Comparison of ENCODE assay signal across 10 mouse cellular contexts in the genomic region with DNA sequence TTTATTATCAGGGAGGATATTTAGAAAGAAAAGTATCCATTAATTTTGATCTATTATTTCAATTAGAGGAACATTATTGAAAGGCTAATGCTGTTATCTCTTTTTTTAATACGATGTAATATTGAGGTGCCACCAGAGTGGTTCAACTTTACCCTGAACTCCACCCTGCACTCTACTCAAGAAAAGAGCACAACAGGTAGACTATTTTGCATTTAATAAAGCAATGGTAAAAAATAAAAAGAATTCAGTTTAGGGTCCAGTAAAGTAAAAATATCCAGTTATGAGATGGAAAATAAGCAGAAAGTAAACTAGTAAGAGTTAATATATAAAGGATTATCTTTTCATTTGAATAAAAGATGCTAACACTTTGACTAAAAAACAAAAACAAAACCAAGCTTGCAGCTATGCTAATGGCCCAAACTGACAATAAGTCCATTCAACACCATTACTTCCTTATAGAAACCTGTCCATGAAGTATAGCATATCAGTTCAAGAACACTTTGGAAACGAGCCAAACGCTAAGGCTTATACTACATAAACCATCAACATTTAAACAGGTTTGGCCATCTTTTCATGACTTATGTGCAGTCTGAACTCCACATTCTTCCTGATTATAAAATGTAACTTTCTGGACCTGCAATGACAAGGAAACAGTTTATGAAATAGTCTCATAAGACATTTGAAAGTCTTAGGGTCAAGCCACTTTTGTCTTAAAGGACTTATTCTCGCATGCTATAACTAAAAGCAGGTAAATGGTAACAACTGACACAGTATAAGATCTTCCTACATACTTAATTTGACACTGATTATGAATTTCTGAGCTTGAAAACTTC. TPM values are rescaled to one million over a fixed set of nuclear protein-coding genes. Genes with fewer than 3 reads are reported as not detected.
DNase-seq lines count a peak whose midpoint lies in the region; ATAC-seq and TF ChIP-seq lines count a peak whose summit lies in the region.
"Had no signal": no experiment of that assay in that cellular context is flagged by ENCODE, and none has a peak within 500 bp of the region (broad histone marks: within the 10 kb centered on the region; RNA-seq: fewer than 3 reads in every experiment).

No protein-coding gene starts in this region.

- H3K9ac ChIP-seq in kidney, embryonic 15.5 days: no peak overlapping the region
- no peak overlapping the region for H3K9ac ChIP-seq in embryonic facial prominence, embryonic 15.5 days
- no peak overlapping the region; the same call in 1 of the 2 replicates for H3K9ac ChIP-seq in hindbrain, postnatal 0 days (replicated peaks; ENCODE audit: low read length)
- peak overlapping the region; percentile 72 for H3K9ac ChIP-seq in neural tube, embryonic 13.5 days

- 91% methylated on average over 4 of the region's 4 CpGs for WGBS in kidney, embryonic 15.5 days
- 79% methylated on average over 4 of the region's 4 CpGs for WGBS in embryonic facial prominence, embryonic 15.5 days
- 62% methylated on average over 4 of the region's 4 CpGs for WGBS in hindbrain, postnatal 0 days
- WGBS in neural tube, embryonic 13.5 days: 81% methylated on average over 4 of the region's 4 CpGs

- peak overlapping the region; percentile 44 for H3K4me2 ChIP-seq in kidney, embryonic 15.5 days
- peak overlapping the region; percentile 42; the same call in 1 of the 2 replicates for H3K4me2 ChIP-seq in embryonic facial prominence, embryonic 15.5 days (replicated peaks)
- peak overlapping the region; percentile 70 for H3K4me2 ChIP-seq in hindbrain, postnatal 0 days (ENCODE audit: low read depth, low read length)
- peak overlapping the region; percentile 88 for H3K4me2 ChIP-seq in neural tube, embryonic 13.5 days

- no peak for TF ChIP-seq CTCF in hindbrain, postnatal 0 days (IDR thresholded peaks at IDR 0.05; ENCODE audit: low read depth)

- H3K9me3 ChIP-seq in kidney, embryonic 15.5 days (replicated peaks): no peaks in the 10 kb centered on the region
- no peaks in the 10 kb centered on the region for H3K9me3 ChIP-seq in embryonic facial prominence, embryonic 15.5 days (replicated peaks)
- no peaks in the 10 kb centered on the region for H3K9me3 ChIP-seq in hindbrain, postnatal 0 days (ENCODE audit: low read length)
- no peaks in the 10 kb centered on the region for H3K9me3 ChIP-seq in neural tube, embryonic 13.5 days

- H3K27ac ChIP-seq in kidney, embryonic 15.5 days: no peak overlapping the region
- H3K27ac ChIP-seq in embryonic facial prominence, embryonic 15.5 days (replicated peaks): no peak overlapping the region; the same call in 1 of the 2 replicates
- no peak overlapping the region for H3K27ac ChIP-seq in hindbrain, postnatal 0 days
- no peak overlapping the region for H3K27ac ChIP-seq in neural tube, embryonic 13.5 days (replicated peaks)

- DNase-seq in kidney, adult 18-20 months: no peak
- DNase-seq in hindbrain, postnatal 0 days (ENCODE audit: low spot score): peak; percentile 43
- no peak for DNase-seq in frontal cortex, postnatal 10 days (ENCODE audit: low spot score in 2 of 2)
- DNase-seq in right cerebral cortex, postnatal 14 days: no peak
- DNase-seq: adrenal gland, adult 2 months; cerebellum, adult 8-10 months; left cerebral cortex, postnatal 4 days had no signal

- H3K27me3 ChIP-seq in kidney, embryonic 15.5 days: no peaks in the 10 kb centered on the region
- no peaks in the 10 kb centered on the region for H3K27me3 ChIP-seq in embryonic facial prominence, embryonic 15.5 days
- H3K27me3 ChIP-seq in hindbrain, postnatal 0 days (ENCODE audit: insufficient read depth, low read length): no peaks in the 10 kb centered on the region
- H3K27me3 ChIP-seq in neural tube, embryonic 13.5 days: no peaks in the 10 kb centered on the region

- H3K36me3 ChIP-seq in kidney, embryonic 15.5 days: peaks cover 30% of the 10 kb centered on the region
- peaks cover 12% of the 10 kb centered on the region; the same call in 1 of the 2 replicates for H3K36me3 ChIP-seq in embryonic facial prominence, embryonic 15.5 days
- 0 out of 2 replicates have a peak, but pooled peaks cover 4% of the 10 kb centered on the region for H3K36me3 ChIP-seq in hindbrain, postnatal 0 days (ENCODE audit: insufficient read depth, low read length)
- peaks cover 44% of the 10 kb centered on the region for H3K36me3 ChIP-seq in neural tube, embryonic 13.5 days

- H3K4me3 ChIP-seq in kidney, embryonic 15.5 days (replicated peaks): peak overlapping the region; percentile 26; the same call in 1 of the 2 replicates
- H3K4me3 ChIP-seq in embryonic facial prominence, embryonic 15.5 days (replicated peaks): peak overlapping the region; percentile 27
- peak overlapping the region; percentile 94 for H3K4me3 ChIP-seq in hindbrain, postnatal 0 days (ENCODE audit: low read length)
- peak overlapping the region; percentile 100 for H3K4me3 ChIP-seq in neural tube, embryonic 13.5 days

- H3K4me1 ChIP-seq in kidney, embryonic 15.5 days: peaks cover 7% of the 10 kb centered on the region
- peaks cover 3% of the 10 kb centered on the region; the same call in 1 of the 2 replicates for H3K4me1 ChIP-seq in embryonic facial prominence, embryonic 15.5 days
- peaks cover 5% of the 10 kb centered on the region; the same call in 1 of the 2 replicates for H3K4me1 ChIP-seq in hindbrain, postnatal 0 days (ENCODE audit: insufficient read depth, low read length)
- H3K4me1 ChIP-seq in neural tube, embryonic 13.5 days (replicated peaks): peaks cover 22% of the 10 kb centered on the region

- no peak for ATAC-seq in kidney, embryonic 15.5 days (replicated peaks; ENCODE audit: low FRiP score)
- no peak for ATAC-seq in embryonic facial prominence, embryonic 15.5 days (ENCODE audit: insufficient number of reproducible peaks, low FRiP score, low TSS enrichment, low read depth)
- no peak for ATAC-seq in hindbrain, postnatal 0 days
- no peak for ATAC-seq in neural tube, embryonic 13.5 days (ENCODE audit: low read depth)

RNA-seq across cellular contexts. Expression of a gene that starts 4.6 kb away (rescaled TPM):
- 102 and 104 TPM in 2 replicates for polyA plus RNA-seq in kidney, embryonic 15.5 days (2015; fragmentation: Nextera tagmentation; extraction: Ambion mirVana)
- polyA plus RNA-seq in embryonic facial prominence, embryonic 15.5 days (2015; fragmentation: Nextera tagmentation; extraction: Ambion mirVana): 141 and 153 TPM in 2 replicates
- total RNA-seq in hindbrain, postnatal 0 days (2014; rRNA removed): 341 and 395 TPM in 2 replicates
- 242 and 270 TPM in 2 replicates for polyA plus RNA-seq in hindbrain, postnatal 0 days (2015; fragmentation: Nextera tagmentation; extraction: Ambion mirVana)
- 212 TPM in 2 replicates for polyA plus RNA-seq in neural tube, embryonic 13.5 days (2015; fragmentation: Nextera tagmentation; extraction: Ambion mirVana)

Comparison
In these comparisons a context has a peak if more than half of its experiments do, and no peak if none do; other contexts are left out.
1. H3K4me3 ChIP-seq: peak in every context shown above with its lines; median percentile 100 in neural tube, embryonic 13.5 days; 94 in hindbrain, postnatal 0 days; 27 in embryonic facial prominence, embryonic 15.5 days; 26 in kidney, embryonic 15.5 days.